Mouse (Mus musculus): ENCODE results near the gene Smoc2. TPM values are rescaled to one million over a fixed set of nuclear protein-coding genes. Genes with fewer than 3 reads are reported as not detected.

The Smoc2 gene
- total RNA-seq (2022): 10 to 100 TPM; 47.3 to 59.0 (median 56.1) TPM

DNA sequence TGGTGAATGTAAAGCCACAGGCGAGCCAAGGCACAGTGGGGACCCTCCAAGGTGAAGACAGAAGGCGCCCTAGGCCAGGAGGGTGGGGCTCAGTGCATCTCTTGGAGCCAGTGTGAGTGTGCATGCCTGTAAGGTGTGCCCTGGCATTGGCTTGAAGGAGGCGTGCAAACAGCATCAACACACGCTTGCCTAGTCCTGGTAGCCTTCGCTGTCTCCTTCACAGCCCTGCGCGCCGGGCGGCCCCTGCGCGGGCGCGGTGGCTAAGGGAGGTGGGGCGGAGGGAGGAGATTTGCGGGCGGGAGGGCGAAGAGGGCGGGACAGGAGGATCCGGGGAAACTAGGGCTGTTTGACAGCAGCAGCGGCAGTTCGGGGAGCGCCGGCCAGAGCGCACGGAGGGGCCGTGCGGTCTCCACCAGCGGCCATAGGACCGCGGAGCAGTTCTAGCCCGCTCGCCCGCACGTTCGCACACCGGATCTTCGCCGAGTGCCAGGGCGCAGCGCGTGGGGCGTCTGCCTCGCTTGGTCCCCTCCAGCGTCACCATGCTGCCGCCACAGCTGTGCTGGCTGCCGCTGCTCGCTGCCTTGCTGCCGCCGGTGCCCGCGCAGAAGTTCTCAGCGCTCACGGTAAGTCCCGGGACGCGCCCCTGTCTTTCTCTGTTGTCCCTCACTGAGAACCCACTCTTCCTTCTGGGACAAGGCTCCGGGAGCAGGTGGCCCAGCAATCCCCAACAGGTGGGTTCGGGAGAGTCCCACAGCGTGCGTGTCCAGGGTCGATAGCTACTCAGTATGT is at the start of gene Smoc2:
Gene Smoc2 (plus strand): TSS at position 330 of the 789 bp plus-strand sequence.
- peak; percentile 6 to 41 for DNase-seq (ENCODE audit: low spot score in 2 of 2)

DNA sequence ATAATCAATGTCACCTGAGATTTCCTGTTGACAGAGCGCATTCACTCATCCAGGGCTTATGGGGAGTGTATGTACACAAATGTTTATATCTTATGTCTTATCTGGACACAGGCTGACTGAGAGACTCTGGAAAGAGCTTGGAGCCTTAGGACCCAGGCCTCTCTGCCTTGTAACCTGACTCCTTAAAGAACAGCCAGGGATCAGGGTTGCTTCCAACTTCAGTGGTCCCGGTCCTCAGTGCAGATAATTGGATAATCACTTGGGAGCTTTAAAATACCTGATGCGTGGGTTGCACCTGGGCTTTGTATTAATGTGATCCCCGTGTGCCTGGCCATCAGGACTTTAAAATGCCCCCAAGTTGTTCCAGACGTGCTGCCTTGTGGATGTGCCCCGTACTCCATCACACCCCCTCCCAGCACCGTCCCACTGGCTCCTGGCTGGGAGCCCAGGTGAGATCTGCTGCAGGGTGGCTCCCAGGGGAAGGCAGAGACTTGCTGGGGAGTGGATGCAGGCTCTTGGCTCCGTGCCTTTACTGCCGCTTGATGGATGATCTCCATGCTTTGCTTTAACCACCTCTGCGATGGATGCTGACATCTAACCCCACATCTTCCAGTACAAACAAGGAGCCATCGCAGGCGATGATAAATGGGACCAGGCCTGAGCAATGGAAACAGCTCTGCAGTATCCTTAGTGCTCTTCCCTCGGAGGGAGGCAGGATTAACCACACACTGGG is 48.4 kb upstream of the Smoc2 start:
- DNase-seq (ENCODE audit: low spot score in 2 of 2): no peak

DNA sequence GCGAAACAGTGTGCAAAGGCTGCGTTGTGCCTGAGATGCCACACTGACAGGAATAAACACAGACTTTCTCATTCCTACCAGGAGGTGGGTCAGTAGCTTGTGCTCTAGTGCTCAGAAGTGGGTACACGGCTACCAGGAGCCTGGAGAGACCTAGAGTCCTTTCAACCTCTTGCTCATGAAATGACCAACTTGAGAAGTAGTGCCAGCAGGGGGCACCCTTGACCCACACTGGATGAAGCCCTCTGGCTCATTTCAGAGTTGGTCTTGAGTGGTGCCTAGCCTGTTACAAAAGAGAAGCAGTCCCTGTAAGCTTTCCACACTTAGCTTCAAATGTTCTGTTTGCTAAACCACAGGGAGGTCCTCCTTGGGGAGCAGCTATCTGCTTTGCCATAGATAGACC is 46.7 kb upstream of the Smoc2 start:
- DNase-seq (ENCODE audit: low spot score in 2 of 2): peak; percentile 76 to 77

DNA sequence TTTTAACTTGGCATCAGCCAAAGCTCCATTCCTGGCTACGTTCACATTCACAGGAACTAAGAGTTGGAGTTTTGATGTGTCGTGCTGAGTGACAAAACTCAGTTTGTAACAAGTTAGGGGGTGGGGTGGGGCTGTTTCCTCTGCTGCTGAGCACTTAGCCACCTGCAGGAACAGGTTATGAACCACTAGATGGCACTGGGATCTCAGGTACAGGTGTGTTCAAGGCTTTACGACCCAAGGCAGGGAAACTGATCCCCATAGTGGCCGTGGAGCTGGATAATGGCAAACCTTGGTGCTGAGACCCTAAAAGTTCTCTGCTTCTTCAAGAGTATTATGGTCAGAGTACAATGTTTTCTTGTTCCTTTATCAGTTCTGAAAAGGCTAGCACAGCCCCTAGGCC is 45.6 kb upstream of the Smoc2 start:
- DNase-seq (ENCODE audit: low spot score in 2 of 2): no peak

DNA sequence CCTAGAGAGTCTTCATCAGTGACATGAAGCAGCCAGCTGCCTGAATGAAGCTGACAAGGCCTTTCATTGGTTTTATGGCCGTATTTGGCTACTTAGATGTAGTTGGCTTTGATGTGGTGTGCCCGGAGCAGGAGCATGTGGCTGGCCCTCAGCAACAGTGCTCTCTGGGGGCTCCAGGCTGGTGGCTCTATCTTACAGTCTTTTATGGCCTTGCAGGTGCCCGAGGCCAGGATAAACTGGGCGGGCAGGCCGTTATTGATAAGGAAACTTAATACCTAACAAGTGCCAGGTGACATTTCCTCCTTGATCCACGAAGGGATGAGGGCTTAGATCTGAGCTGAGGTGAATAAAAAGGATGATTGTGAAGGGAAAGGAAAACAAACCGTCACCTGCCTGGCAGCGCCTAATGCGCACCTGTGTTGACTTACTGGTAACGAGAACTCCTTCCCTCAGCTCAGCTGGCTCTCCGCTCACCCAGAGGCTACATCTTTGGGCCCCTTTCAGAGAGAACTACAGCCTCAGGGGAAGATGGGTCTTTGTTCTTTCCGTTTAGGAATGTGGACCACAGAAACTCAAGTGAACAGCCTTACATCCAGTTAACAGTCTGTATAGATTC is 44.4 kb upstream of the Smoc2 start:
- DNase-seq (ENCODE audit: low spot score in 2 of 2): no peak

DNA sequence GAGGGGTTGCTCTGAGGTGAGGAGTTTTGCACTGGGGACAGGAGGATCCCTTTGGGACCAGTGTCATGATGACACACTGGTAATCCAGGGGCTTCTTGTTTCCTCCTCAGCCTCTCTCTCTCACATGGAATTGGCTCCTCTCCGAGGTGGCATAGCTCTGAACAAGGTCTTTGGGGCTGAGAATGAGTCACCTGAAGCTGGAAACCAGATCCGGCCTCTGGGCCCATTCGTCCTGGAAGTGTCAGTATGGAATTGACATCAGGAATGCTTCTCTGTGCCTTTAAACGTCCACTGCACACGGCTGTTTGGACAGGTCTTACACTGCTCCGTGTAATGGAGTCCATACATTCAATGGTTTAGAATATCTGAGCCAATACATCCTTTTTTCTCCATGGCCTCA is 42.2 kb upstream of the Smoc2 start:
- DNase-seq (ENCODE audit: low spot score in 2 of 2): no peak

DNA sequence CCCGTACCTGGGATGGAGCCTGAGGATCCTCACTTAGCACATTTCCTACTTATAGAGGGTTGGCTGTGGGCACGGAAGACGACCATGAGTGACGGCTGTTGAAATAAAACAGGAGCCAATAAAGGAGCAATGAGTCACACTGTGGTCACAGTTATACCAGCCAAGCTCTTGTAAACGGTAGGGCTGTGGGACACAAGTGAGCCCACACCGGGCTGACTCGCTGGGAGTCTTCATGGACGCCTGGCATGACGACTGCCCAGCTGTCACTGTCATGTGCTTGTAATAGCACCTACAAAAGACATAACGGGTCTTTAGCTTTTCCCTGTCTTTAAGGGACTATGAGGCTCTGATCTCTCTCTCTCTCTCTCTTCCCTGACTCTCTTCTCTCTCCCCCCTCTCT is 39.3 kb upstream of the Smoc2 start:
- DNase-seq (ENCODE audit: low spot score in 2 of 2): no peak

DNA sequence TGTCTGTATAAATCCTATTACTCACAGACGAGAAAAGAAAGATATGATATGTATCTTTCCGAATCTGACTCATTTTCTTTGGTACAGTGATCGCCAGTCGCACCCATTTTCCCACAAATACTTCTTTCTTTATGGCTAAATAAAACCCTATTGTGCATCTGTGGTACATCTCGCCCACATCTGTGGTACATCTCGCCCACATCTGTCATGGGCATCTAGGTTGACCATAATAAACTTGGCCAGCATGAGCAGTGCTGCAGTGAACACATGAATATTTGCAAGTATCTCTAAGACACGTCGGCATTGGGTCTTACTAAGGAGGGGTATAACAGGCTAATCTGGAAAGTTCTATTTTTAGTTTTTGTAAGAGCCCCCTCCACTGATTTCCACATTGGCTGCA is 36.7 kb upstream of the Smoc2 start:
- DNase-seq (ENCODE audit: low spot score in 2 of 2): no peak

DNA sequence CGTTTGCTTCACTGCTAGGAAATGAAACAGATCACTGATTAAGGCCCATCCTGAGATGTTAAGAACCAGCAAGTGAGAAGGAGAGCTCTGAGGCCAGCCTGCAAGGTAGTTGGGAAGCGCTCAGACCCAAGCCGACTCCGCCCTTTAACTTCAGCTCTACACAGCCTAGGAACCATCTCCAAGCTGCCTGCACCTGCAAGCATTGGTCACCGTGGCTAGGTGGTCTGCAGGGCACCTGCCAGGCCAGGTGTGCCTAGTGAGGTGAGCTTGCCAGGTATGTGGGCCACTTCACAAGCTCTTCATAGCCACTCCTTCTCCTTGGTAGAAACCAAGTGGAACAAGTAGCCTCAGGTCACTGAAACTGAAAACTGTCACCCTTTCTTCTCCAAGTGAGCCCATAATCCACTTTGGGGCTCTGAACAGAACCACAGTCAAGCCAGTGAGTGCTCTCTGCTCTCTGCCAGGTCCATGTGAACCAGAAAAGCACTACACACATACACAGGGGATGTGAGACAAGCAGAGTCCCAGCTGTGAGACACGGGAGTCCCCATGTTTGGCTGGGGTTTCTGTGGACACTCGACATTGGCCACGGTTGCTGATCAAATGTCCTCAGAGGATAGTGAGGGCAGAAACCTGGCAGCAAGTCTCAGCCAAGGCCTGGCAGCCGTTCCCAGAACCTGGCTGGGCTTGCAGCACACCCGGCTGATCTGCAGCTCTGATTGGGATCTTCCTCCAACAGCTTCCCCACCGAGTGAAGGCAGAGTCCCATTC is 34.9 kb upstream of the Smoc2 start:
- DNase-seq (ENCODE audit: low spot score in 2 of 2): peak; percentile 74 to 83

DNA sequence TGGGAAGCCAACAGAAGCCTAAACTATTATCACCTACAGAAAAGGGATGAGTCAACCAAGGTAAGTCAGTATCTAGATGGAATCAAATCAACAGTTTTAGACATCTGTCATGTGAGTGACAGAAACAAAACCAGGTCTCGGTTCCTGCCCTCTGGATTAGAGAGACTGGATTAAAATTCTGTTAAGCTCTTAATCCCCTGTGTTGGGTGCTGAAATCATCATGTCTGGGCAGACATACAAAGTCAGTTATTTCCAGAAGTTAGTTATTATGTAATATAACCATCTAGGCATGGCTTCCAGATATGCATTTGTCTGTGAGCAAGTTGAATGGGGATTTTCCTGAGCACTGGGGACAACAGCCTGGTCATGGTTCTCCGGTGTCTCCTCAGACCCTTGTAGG is 33.0 kb upstream of the Smoc2 start:
- DNase-seq (ENCODE audit: low spot score in 2 of 2): no peak

DNA sequence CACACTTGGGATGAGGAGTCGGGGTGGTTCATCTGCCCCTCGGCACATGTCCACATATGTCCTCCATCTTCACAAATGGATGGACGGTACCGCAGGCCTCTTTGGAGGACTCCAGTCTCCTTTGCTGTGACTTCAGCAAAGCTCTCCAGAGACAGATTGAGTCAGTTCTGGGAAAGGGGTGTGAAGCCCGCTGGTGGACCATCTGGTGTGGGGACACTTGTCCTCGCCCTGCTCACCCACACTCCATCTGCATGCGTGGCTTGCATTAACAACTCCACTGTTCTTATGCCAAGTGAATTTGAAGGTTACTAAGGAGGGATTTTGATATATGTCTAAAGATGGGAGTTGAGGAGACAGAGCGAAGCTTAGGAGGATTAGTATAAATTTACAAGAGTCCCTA is 31.4 kb upstream of the Smoc2 start:
- no peak for DNase-seq (ENCODE audit: low spot score in 2 of 2)

DNA sequence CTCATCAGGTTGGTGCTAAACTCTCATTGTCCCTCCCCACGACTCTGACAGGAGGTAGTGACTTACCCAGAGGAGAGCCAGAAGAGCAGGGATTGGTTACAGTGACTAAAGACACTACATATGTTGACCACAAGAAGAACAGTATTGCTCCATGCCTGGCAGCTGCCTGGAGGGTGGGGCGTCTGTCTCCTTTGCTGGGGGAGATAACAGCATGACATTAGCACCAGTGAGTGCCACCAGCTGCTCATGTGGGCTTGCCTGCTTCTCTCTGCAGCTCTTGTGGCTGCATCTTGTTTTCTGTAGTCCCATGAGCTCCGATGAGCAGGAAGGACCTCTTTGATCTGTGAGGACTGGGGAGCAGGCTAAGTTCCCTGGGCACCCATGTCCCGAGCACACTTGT is 29.7 kb upstream of the Smoc2 start:
- DNase-seq (ENCODE audit: low spot score in 2 of 2): no peak

DNA sequence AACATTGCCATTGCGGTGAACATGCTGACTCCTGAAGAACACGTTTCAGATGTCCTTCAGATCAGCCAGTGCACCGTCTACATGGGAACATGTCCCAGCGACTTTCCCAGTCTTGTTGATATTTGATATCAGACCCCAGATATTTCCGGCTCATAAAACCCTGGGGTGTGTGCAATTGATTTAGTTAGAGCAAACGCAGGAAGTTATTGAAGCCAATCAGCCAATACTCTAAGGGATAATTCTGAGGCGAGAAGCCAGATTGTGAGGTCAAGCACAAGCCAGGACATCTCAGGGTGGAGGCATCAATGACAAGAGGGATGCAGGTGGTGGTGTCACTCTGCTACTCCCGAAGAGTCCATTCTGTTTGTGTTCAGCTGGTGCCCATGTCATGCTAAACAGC is 28.9 kb upstream of the Smoc2 start:
- DNase-seq (ENCODE audit: low spot score in 2 of 2): no peak

DNA sequence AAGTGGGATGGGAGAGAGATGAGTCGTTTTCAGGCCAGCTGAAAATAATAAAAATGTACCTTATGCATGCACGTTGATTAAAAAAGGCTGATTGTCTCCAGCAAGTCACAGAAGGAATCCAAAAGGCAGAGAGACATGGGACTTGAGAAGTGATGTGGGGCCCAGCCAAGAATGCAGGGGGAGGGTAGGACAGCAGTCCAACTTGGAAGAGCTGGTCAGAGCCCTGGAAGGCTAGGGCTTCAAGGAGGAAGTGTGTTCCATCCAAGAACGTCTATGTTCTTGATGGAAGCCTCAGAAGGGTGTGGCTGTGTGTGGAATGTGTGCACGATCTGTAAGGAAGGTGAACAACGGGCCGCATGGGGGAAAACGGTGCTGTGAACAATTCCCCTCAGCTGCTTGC is 26.9 kb upstream of the Smoc2 start:
- peak; percentile 44 to 60 for DNase-seq (ENCODE audit: low spot score in 2 of 2)

DNA sequence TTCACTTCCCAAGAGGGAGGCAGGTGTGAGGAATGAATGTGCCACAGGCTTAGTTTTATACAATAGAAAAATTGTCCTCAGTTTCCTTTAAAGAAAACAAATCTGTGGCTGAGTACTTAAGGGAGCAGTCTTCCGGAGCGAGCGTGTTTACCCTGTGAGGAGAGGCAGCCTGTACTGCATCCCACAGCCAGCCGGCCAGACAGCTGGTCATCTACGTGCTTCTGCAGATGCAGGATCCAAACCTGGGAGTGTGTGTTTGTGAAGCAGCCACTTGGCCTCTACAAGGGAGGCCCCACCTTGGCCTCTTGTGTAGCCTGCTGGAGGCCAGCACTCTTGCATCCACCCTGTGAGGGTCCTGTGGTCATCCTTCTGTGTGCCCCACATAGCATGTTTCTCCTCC is 24.7 kb upstream of the Smoc2 start:
- DNase-seq (ENCODE audit: low spot score in 2 of 2): no peak

DNA sequence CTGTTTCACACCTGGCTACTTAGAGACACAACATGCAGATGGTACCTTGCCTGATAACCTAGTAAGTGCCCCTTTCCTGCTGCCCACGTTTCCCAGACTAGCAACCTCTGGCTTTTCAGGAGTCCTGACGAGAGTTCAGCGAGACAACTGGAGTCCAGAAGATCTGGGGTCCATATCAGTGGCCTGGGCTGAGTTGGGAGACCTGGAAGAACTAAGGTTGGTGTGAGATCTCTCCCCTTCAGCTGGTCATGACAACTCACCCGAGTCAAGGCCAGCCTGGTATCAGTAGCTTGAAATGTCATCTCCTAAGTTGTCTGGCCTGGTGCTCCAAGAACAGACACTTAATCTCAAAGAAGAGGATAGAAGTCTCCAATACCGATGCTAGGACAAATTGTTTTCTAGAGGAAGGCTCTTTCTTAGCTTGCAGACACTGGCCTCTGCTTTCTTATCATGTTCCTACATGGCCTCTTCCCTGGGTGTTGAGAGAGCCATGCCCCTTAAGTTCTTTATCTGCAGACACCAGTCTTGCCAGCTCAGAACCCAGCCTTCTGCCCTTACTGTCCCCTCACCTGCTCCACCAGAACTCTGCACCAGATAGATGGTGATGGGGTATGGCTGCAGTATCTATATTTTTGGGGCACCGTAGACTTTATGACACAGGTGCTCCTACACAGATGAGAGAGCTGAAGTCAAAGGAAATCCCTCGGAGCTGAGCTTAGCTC is 21.3 kb upstream of the Smoc2 start:
- no peak for DNase-seq (ENCODE audit: low spot score in 2 of 2)

DNA sequence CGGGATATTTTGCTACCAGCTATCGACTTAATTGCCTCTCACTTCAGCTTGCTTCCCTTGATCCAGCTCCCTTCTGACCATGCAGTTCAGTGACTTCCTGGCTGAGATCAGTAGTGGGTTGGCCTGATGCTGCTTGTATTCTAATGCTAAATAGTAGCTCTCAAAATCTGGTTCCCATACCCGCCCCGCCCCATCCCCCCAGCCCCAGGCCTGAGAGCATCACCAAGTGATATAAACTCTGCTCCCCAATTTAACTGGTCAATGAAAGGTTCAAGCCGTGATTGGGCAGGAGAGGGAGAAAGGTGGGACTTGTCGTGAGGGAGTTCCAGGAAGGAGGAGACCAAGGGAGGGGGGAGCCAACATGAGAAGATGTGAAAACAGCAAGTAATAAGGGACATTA is 20.4 kb upstream of the Smoc2 start:
- DNase-seq (ENCODE audit: low spot score in 2 of 2): no peak

DNA sequence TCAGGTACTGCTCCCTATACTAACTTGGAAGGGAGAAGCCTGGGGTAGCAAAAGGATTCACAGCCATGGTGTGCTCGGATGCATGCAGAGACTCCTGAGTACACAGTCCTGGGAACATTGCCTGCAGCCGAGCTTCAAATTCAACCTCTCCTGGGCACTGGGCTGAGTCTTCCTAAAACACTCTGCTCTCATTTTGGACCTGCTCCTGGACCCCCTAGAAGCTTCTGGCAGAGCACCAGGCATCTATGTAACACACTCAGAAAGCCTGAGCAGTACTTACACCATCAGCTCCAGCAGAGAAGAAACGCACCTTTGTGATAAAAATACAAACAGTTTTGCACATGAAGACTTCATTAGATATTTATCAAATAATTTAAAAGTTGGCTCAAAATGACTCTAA is 18.3 kb upstream of the Smoc2 start:
- no peak for DNase-seq (ENCODE audit: low spot score in 2 of 2)

DNA sequence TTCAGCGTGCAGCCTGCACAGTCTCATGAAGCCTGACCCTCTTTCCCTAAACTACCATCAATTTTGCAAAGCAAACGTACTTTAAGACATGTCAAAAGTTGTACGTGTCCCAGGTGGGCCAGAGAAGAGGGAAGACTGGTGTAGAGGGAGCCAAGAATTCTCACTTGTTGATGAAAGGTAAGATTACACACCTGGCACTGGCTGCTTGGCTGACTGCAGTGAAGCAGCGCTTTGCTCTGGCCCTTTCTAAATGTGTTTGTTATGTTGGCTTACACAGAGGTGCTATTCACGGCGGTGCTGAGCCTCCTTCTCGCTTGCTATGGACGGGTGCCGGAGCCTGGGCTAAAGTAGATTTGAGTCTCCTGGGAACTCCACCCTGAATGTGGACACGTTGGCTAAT is 17.1 kb upstream of the Smoc2 start:
- no peak for DNase-seq (ENCODE audit: low spot score in 2 of 2)

DNA sequence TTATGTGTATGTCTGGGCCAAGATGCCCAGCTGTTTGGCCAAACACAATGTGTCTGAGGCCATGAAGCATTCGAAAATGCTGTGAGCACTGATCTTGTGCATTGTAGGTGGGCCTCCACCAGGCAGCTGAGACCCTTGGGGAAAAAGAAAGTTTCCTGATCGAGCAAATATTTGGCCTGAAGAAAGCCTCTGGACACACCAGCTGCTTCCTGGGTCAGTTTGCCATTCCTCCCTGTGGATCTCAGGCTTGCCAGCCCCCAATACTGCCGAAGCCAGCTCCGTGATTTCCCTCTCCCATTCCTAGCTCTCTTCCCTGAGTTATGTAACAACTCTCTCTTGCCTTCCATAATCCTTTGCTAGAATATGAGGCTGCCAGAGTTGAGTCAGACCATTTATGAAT is 11.3 kb upstream of the Smoc2 start:
- DNase-seq (ENCODE audit: low spot score in 2 of 2): peak; percentile 7 to 46

DNA sequence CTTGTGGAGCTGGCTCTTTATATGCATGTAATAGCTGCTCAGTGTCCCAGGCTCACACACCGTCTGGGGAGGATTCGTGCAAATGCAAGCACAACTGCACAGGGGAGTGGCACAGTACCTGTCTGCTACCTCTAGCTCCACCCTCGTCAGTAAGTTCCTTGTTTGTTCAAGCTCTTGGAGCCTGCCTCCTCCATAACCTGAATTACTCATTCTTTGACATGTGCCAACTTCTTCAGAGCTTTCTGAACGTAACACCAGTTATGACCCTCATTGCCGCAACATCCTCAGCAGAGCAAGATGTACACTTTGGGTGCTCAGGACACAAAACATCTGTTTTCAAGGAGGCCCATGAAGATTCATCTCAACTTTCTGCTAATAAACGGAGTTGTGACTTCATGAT is 5.9 kb upstream of the Smoc2 start:
- DNase-seq (ENCODE audit: low spot score in 2 of 2): no peak
